Mouse (Mus musculus) cerebellum, adult 18-20 months (tissue): Measurements from ENCODE around the gene Pgf.

Source experiments
- DNase-seq, 2 experiments: peaks; one replicate each; pipeline ENCODE4 v3.0.0; 2021

Gene Pgf

GRCm38 (mm10) chr12:85186361-85186760, 8.8 kb upstream of the Pgf start:
- no peak for DNase-seq

- no peak for DNase-seq
Measured at GRCm38 (mm10) chr12:85185810-85186209, 8.2 kb upstream of the Pgf start.

GRCm38 (mm10) chr12:85184118-85184517, 6.5 kb upstream of the Pgf start:
- no peak for DNase-seq

GRCm38 (mm10) chr12:85182898-85183297, 5.3 kb upstream of the Pgf start:
- DNase-seq, result no peak

- DNase-seq, result no peak
Measured at GRCm38 (mm10) chr12:85182345-85182643, 4.7 kb upstream of the Pgf start.

- DNase-seq, result no peak
Measured at GRCm38 (mm10) chr12:85181475-85182344, 4.1 kb upstream of the Pgf start.

GRCm38 (mm10) chr12:85178294-85178693, 704 bp upstream of the Pgf start:
- no peak for DNase-seq

GRCm38 (mm10) chr12:85176846-85177523, 605 bp downstream of the Pgf start:
- peak in 1 of 2 experiments; percentile 24 for DNase-seq

GRCm38 (mm10) chr12:85175926-85176845, 1.4 kb downstream of the Pgf start:
- no peak for DNase-seq

- DNase-seq, result no peak
Measured at GRCm38 (mm10) chr12:85175087-85175675, 2.4 kb downstream of the Pgf start.

- DNase-seq, result no peak
Measured at GRCm38 (mm10) chr12:85174016-85174415, 3.6 kb downstream of the Pgf start.

- no peak for DNase-seq
Measured at GRCm38 (mm10) chr12:85170948-85171307, 6.7 kb downstream of the Pgf start.

- DNase-seq, result peak; percentile 39 to 58
Measured at GRCm38 (mm10) chr12:85170284-85170947, 7.2 kb downstream of the Pgf start.

- DNase-seq, result peak in 1 of 2 experiments; percentile 30
Measured at GRCm38 (mm10) chr12:85169877-85170276, 7.7 kb downstream of the Pgf start.

- peak; percentile 88 to 91 for DNase-seq
Measured at GRCm38 (mm10) chr12:85169117-85169858, 8.3 kb downstream of the Pgf start.

GRCm38 (mm10) chr12:85166631-85167030, 11.0 kb downstream of the Pgf start:
- DNase-seq, result no peak

GRCm38 (mm10) chr12:85164996-85165395, 12.6 kb downstream of the Pgf start:
- no peak for DNase-seq

GRCm38 (mm10) chr12:85159592-85159991, 18.0 kb downstream of the Pgf start:
- DNase-seq, result no peak

- DNase-seq, result no peak
Measured at GRCm38 (mm10) chr12:85158801-85159200, 18.8 kb downstream of the Pgf start.

GRCm38 (mm10) chr12:85157797-85158460, 19.7 kb downstream of the Pgf start:
- DNase-seq, result no peak

GRCm38 (mm10) chr12:85156324-85156723, 21.3 kb downstream of the Pgf start:
- DNase-seq, result no peak
